Mouse (Mus musculus) forebrain, embryonic 14.5 days (tissue): Measurements from ENCODE around the gene Ccnl2. TPM values are rescaled to one million over a fixed set of nuclear protein-coding genes. Genes with fewer than 3 reads are reported as not detected.

ENCODE experiments used
- ATAC-seq: fragments of 200-750 bp; cut with Nextera tagmentation; 2 replicates; pipeline ENCODE4 v1.8.0; 2017; ENCODE audit warnings: mild to moderate bottlenecking, moderate library complexity
- DNase-seq: peaks from one replicate; pipeline ENCODE4 v3.0.0-alpha.2; 2015; ENCODE audit warnings: low spot score
- H3K27ac ChIP-seq: fragments of 300-500 bp; sonication (generic); 2 replicates; pipeline ENCODE4 v1.5.1; 2014; ENCODE audit warnings: low read depth, mild to moderate bottlenecking, control low read depth, low read length, moderate library complexity
- H3K27me3 ChIP-seq: fragments of 300-500 bp; sonication (generic); replicated peaks from 2 replicates; pipeline ENCODE4 v1.6.1; 2014; ENCODE audit warnings: low read length, control low read depth, mixed read lengths; ENCODE audit not compliant: control insufficient read depth, insufficient read depth
- H3K36me3 ChIP-seq: fragments of 300-500 bp; sonication (generic); 2 replicates; pipeline ENCODE4 v1.6.1; 2014; ENCODE audit warnings: low read length, control low read depth; ENCODE audit not compliant: control insufficient read depth, insufficient read depth
- H3K4me1 ChIP-seq: fragments of 300-500 bp; sonication (generic); 2 replicates; pipeline ENCODE4 v1.6.1; 2014; ENCODE audit warnings: antibody characterized with exemption, low read length, control low read depth; ENCODE audit not compliant: control insufficient read depth, insufficient read depth
- H3K4me2 ChIP-seq: fragments of 300-500 bp; sonication (generic); 2 replicates; pipeline ENCODE4 v1.6.1; 2014; ENCODE audit warnings: mild to moderate bottlenecking, control low read depth, low read length
- H3K4me3 ChIP-seq: fragments of 300-500 bp; sonication (generic); 2 replicates; pipeline ENCODE4 v1.5.1; 2014; ENCODE audit warnings: low read depth, low read length, control low read depth
- H3K9ac ChIP-seq: fragments of 300-500 bp; sonication (generic); 2 replicates; pipeline ENCODE4 v1.6.1; 2014; ENCODE audit warnings: mild to moderate bottlenecking, low read length, control low read depth, moderate library complexity
- H3K9me3 ChIP-seq: fragments of 300-500 bp; sonication (generic); replicated peaks from 2 replicates; pipeline ENCODE4 v1.6.1; 2016; ENCODE audit warnings: low read length, control low read depth, mixed read lengths; ENCODE audit not compliant: control insufficient read depth
- WGBS: fragments of 180-500 bp; shearing (Covaris S2); extraction: QIAGEN DNeasy Blood & Tissue Kit; methylation state at CpG from one replicate; pipeline ENCODE4 v1.1.7; 2014; 5-methylcytosine and 5-hydroxymethylcytosine counted together
- polyA plus RNA-seq: library from polyadenylated mRNA; unstranded; fragments of >200 nt; fragmentation: Nextera tagmentation; extraction: Ambion mirVana; gene quantifications from 2 replicates; pipeline ENCODE4 v1.2.1, GENCODE M21; 2014

Gene Ccnl2
- polyA plus RNA-seq, 1 experiment from 2014 or later = 119 TPM

- Histone ChIP-seq H3K4me1 (peaks cover 13% of the 10 kb centered on the region), H3K9ac (peak within 1 kb of the TSS; percentile 90), H3K4me2 (peak within 1 kb of the TSS; percentile 98), H3K9me3 (no peaks in the 10 kb centered on the region), H3K36me3 (peaks cover 32% of the 10 kb centered on the region), H3K27me3 (no peaks in the 10 kb centered on the region), H3K4me3 (peak within 1 kb of the TSS; percentile 80), H3K27ac (peak within 1 kb of the TSS; percentile 89)
- WGBS = under 1% methylated on average over 49 of the region's 49 CpGs
- ATAC-seq = peak; percentile 95
- peak; percentile 97 for DNase-seq
Observed at GRCm38 (mm10) chr4:155831205-155831766, 19.0 kb downstream of the Ccnl2 start, which contains the start of gene Aurkaip1. TSS of gene Aurkaip1 (plus strand) at chr4:155831272.

- Histone ChIP-seq H3K36me3 (peaks cover 28% of the 10 kb centered on the region), H3K9ac (peak overlapping the region; percentile 90), H3K9me3 (no peaks in the 10 kb centered on the region), H3K4me1 (peaks cover 13% of the 10 kb centered on the region), H3K27ac (peak overlapping the region; percentile 89), H3K4me3 (peak overlapping the region; percentile 80), H3K4me2 (peak overlapping the region; percentile 98), H3K27me3 (no peaks in the 10 kb centered on the region)
- 1% methylated on average over 25 of the region's 25 CpGs for WGBS
- no peak for DNase-seq
- no peak; the same call in 1 of the 2 replicates for ATAC-seq
Observed at GRCm38 (mm10) chr4:155831831-155832230, 19.5 kb downstream of the Ccnl2 start.

- Histone ChIP-seq H3K4me3 (peak overlapping the region; percentile 80), H3K4me2 (peak overlapping the region; percentile 98), H3K27me3 (no peaks in the 10 kb centered on the region), H3K9ac (peak overlapping the region; percentile 90), H3K9me3 (no peaks in the 10 kb centered on the region), H3K36me3 (peaks cover 23% of the 10 kb centered on the region), H3K27ac (no peak overlapping the region), H3K4me1 (peaks cover 13% of the 10 kb centered on the region)
- DNase-seq = no peak
- 62% methylated on average over 10 of the region's 10 CpGs for WGBS
- no peak for ATAC-seq
Observed at GRCm38 (mm10) chr4:155832321-155832720, 20.0 kb downstream of the Ccnl2 start.

- H3K9ac ChIP-seq = no peak overlapping the region
- H3K27me3 ChIP-seq = no peaks in the 10 kb centered on the region
- H3K4me1 ChIP-seq = peaks cover 13% of the 10 kb centered on the region
- no peak overlapping the region for H3K27ac ChIP-seq
- WGBS = 89% methylated on average over 4 of the region's 4 CpGs
- no peaks in the 10 kb centered on the region for H3K9me3 ChIP-seq
- no peak overlapping the region for H3K4me3 ChIP-seq
- DNase-seq (no peak), ATAC-seq (no peak)
- no peak overlapping the region for H3K4me2 ChIP-seq
- H3K36me3 ChIP-seq = peaks cover 18% of the 10 kb centered on the region
Observed at GRCm38 (mm10) chr4:155833234-155833633, 20.9 kb downstream of the Ccnl2 start.

GRCm38 (mm10) chr4:155833836-155834235 lies 21.5 kb downstream of the Ccnl2 start:
- H3K9ac ChIP-seq = no peak overlapping the region
- DNase-seq (peak; percentile 84), ATAC-seq (0 out of 2 replicates have a peak, but pooled peaks have one; percentile 11)
- H3K36me3 ChIP-seq = peaks cover 18% of the 10 kb centered on the region
- H3K27ac ChIP-seq = 0 out of 2 replicates have a peak overlapping the region, but pooled peaks have one; percentile 52
- no peaks in the 10 kb centered on the region for H3K9me3 ChIP-seq
- H3K4me3 ChIP-seq = no peak overlapping the region
- 47% methylated on average over 2 of the region's 2 CpGs for WGBS
- H3K4me1 ChIP-seq = peaks cover 13% of the 10 kb centered on the region
- H3K27me3 ChIP-seq = no peaks in the 10 kb centered on the region
- H3K4me2 ChIP-seq = no peak overlapping the region

GRCm38 (mm10) chr4:155837404-155838010 lies 25.2 kb downstream of the Ccnl2 start:
- Histone ChIP-seq H3K9ac (no peak overlapping the region), H3K27ac (no peak overlapping the region), H3K4me1 (peaks cover 19% of the 10 kb centered on the region), H3K4me2 (no peak overlapping the region), H3K36me3 (peaks cover 17% of the 10 kb centered on the region), H3K4me3 (no peak overlapping the region), H3K9me3 (no peaks in the 10 kb centered on the region), H3K27me3 (0 out of 2 replicates have a peak, but pooled peaks cover 3% of the 10 kb centered on the region)
- WGBS = 85% methylated on average over 11 of the region's 11 CpGs
- no peak for ATAC-seq
- DNase-seq = no peak

- peaks cover 9% of the 10 kb centered on the region; the same call in 1 of the 2 replicates for H3K36me3 ChIP-seq
- no peaks in the 10 kb centered on the region for H3K9me3 ChIP-seq
- ATAC-seq = no peak
- 59% methylated on average over 8 of the region's 8 CpGs for WGBS
- no peak overlapping the region for H3K4me2 ChIP-seq
- no peak for DNase-seq
- 0 out of 2 replicates have a peak, but pooled peaks cover 3% of the 10 kb centered on the region for H3K27me3 ChIP-seq
- H3K4me3 ChIP-seq = no peak overlapping the region
- no peak overlapping the region for H3K9ac ChIP-seq
- H3K27ac ChIP-seq = no peak overlapping the region
- peaks cover 17% of the 10 kb centered on the region; the same call in 1 of the 2 replicates for H3K4me1 ChIP-seq
Observed at GRCm38 (mm10) chr4:155838187-155839153, 26.2 kb downstream of the Ccnl2 start.

DNA sequence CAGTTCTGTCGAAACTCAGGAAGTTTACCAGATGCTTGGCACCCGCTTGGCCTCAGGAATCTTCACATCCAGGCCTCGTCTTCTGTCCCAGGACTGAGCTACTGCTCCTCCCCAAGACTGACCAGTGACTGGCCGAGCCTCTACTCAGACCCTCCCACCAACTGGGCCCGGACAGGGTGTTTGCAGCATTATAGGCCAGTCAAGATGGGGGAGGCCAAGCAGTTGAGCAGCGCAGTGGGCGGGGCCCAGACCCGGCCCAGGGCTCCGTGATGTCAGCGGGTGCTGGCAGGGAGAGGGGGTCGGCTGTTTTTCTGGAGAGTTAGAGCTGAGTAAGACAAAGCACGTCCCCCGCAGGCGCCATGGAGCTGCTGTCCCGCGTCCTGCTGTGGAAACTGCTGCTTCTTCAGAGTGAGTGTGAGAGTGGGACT lies 27.2 kb downstream of the Ccnl2 start, which contains the start of gene Mxra8:
TSS of gene Mxra8 (plus strand) at position 198 of the 428 bp plus-strand sequence.
- H3K4me3 ChIP-seq = peak within 1 kb of the TSS; percentile 21
- peak within 1 kb of the TSS; percentile 46 for H3K9ac ChIP-seq
- peaks cover 3% of the 10 kb centered on the region; the same call in 1 of the 2 replicates for H3K36me3 ChIP-seq
- peak within 1 kb of the TSS; percentile 53 for H3K4me2 ChIP-seq
- H3K9me3 ChIP-seq = no peaks in the 10 kb centered on the region
- peak; percentile 64 for ATAC-seq
- DNase-seq = peak; percentile 51
- WGBS = 3% methylated on average over 16 of the region's 16 CpGs
- H3K4me1 ChIP-seq = peaks cover 13% of the 10 kb centered on the region; the same call in 1 of the 2 replicates
- peak within 1 kb of the TSS; percentile 30; the same call in 1 of the 2 replicates for H3K27ac ChIP-seq
- 0 out of 2 replicates have a peak, but pooled peaks cover 3% of the 10 kb centered on the region for H3K27me3 ChIP-seq
